Mouse (Mus musculus) thymus, adult 2 months (tissue): ENCODE data around the gene Mtor. TPM values are rescaled to one million over a fixed set of nuclear protein-coding genes. Genes with fewer than 3 reads are reported as not detected.

Experiments used
- DNase-seq: peaks from one replicate; pipeline ENCODE4 v3.0.0; 2021
- H3K27ac ChIP-seq: fragments of 200-500 bp; 2 replicates; pipeline ENCODE4 v1.5.1; 2012; ENCODE audit warnings: low read length, control low read depth; ENCODE audit not compliant: control insufficient read depth, insufficient read depth
- H3K27me3 ChIP-seq: fragments of 200-500 bp; 2 replicates; pipeline ENCODE4 v1.6.1; 2012; ENCODE audit warnings: mild to moderate bottlenecking, low read length, moderate library complexity, mixed read lengths; ENCODE audit not compliant: control insufficient read depth, insufficient read depth
- H3K36me3 ChIP-seq: fragments of 200-500 bp; 2 replicates; pipeline ENCODE4 v1.6.1; 2012; ENCODE audit warnings: mild to moderate bottlenecking, low read length, moderate library complexity; ENCODE audit not compliant: control insufficient read depth, insufficient read depth
- H3K4me1 ChIP-seq: fragments of 200-500 bp; replicated peaks from 2 replicates; pipeline ENCODE4 v1.6.1; 2012; ENCODE audit warnings: low read length; ENCODE audit not compliant: control insufficient read depth, insufficient read depth
- H3K4me3 ChIP-seq: fragments of 200-500 bp; 2 replicates; pipeline ENCODE4 v1.5.1; 2012; ENCODE audit warnings: mild to moderate bottlenecking, low read length, control low read depth, moderate library complexity; ENCODE audit not compliant: control insufficient read depth, insufficient read depth
- CTCF ChIP-seq: fragments of 200-500 bp; IDR thresholded peaks from 2 replicates; pipeline ENCODE4 v1.5.1; 2012; ENCODE audit warnings: mild to moderate bottlenecking, control low read depth, low read length, moderate library complexity, borderline replicate concordance; ENCODE audit not compliant: control insufficient read depth, poor library complexity, insufficient read depth; ENCODE audit errors: extremely low read depth
- POLR2A ChIP-seq: fragments of 200-500 bp; IDR thresholded peaks from 2 replicates; pipeline ENCODE4 v1.6.1; 2012; ENCODE audit warnings: mild to moderate bottlenecking, low read length, control low read depth, moderate library complexity; ENCODE audit not compliant: control insufficient read depth, poor library complexity, insufficient read depth; ENCODE audit errors: extremely low read depth
- WGBS: fragments of 180-500 bp; shearing (Covaris S2); methylation state at CpG from one replicate; pipeline ENCODE4 v1.1.7; 2018; 5-methylcytosine and 5-hydroxymethylcytosine counted together
- polyA plus RNA-seq: library from polyadenylated mRNA; depleted of rRNA; stranded (reverse); fragments of >200 nt; gene quantifications from 2 replicates; pipeline ENCODE4 v1.2.3, GENCODE M21; 2012; rRNA removed

Gene Mtor
- polyA plus RNA-seq, result 25.0 and 31.5 TPM in 2 replicates

GRCm38 (mm10) chr4:148448179-148448852 lies at the start of gene Mtor:
Gene Mtor, plus strand, starts transcription at chr4:148448611.
- peak within 1 kb of the TSS; percentile 72 for H3K4me3 ChIP-seq
- TF ChIP-seq POLR2A (peak; percentile 85), CTCF (0 out of 2 replicates have a peak, but pooled peaks have one; percentile 13)
- H3K27me3 ChIP-seq, result no peaks in the 10 kb centered on the region
- peaks cover 6% of the 10 kb centered on the region for H3K36me3 ChIP-seq
- peak; percentile 95 for DNase-seq
- peak within 1 kb of the TSS; percentile 28; the same call in 1 of the 2 replicates for H3K27ac ChIP-seq
- peaks cover 24% of the 10 kb centered on the region for H3K4me1 ChIP-seq
- WGBS, result under 1% methylated on average over 56 of the region's 56 CpGs

GRCm38 (mm10) chr4:148399437-148400094 lies 48.8 kb upstream of the Mtor start:
- no peak for TF ChIP-seq CTCF
- no peak for TF ChIP-seq POLR2A
- 67% methylated on average over 9 of the region's 9 CpGs for whole genome bisulfite sequencing
- DNase-seq, result no peak
- H3K4me1 ChIP-seq, result no peaks in the 10 kb centered on the region
- H3K27me3 ChIP-seq, result peaks cover 9% of the 10 kb centered on the region
- no peaks in the 10 kb centered on the region for H3K36me3 ChIP-seq
- H3K27ac ChIP-seq, result no peak overlapping the region
- no peak overlapping the region for H3K4me3 ChIP-seq

GRCm38 (mm10) chr4:148403402-148403801 lies 45.0 kb upstream of the Mtor start:
- Histone ChIP-seq H3K36me3 (no peaks in the 10 kb centered on the region), H3K4me3 (no peak overlapping the region), H3K4me1 (no peaks in the 10 kb centered on the region), H3K27ac (no peak overlapping the region), H3K27me3 (peaks cover 9% of the 10 kb centered on the region)
- no peak for DNase-seq
- TF ChIP-seq POLR2A (no peak), CTCF (no peak)
- 16% methylated on average over 12 of the region's 12 CpGs for WGBS

DNA sequence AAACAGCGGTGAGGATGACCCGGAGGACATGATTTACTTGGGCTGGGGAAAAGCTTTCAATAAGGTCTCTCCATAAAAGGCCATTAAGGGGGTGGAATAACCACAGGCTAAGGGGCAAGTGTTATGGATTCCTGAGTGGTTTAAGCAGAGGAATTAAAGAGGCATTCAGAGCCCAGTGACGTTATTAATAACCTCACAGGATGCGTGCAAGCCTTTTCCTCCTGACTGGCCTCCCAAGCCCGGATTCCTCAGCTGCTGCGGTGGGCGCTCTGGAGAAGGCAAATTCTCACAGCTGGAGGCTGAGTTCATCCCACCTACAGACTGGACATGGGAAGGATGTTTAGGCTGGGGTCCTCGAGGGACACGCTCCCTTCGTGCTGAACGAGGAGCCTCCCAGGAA lies 43.7 kb upstream of the Mtor start:
- H3K4me3 ChIP-seq, result no peak overlapping the region
- WGBS, result 11% methylated on average over 11 of the region's 11 CpGs
- H3K36me3 ChIP-seq, result no peaks in the 10 kb centered on the region
- H3K27ac ChIP-seq, result no peak overlapping the region
- H3K27me3 ChIP-seq, result peaks cover 9% of the 10 kb centered on the region
- DNase-seq, result no peak
- no peaks in the 10 kb centered on the region for H3K4me1 ChIP-seq
- TF ChIP-seq CTCF, result no peak
- no peak for TF ChIP-seq POLR2A

DNA sequence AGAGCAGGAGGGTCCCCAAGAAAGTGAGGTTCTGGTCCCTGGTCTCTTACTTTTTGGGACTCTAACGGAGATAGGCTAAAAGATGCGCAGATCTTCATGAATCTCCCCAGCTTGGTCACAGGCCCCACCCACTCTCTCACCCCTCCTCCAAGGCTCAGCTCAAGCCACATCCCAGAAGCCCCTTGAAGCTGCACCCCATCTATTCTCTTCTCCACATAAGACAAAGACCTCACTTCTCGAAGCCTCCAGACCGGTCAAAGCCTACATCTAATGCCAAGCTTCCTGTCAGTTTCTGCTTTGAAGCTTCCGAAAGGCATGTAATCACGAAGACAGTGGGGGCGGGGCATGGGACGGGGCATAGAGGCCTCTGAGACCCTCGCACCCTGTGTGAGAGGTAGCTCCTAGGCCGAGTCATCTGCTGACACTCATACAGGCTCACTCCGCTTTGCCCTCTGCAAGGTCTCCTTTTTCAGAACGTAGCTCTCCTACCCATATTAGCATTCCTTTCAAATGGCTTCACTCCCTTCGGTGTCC lies 43.1 kb upstream of the Mtor start:
- H3K36me3 ChIP-seq, result no peaks in the 10 kb centered on the region
- WGBS, result 23% methylated on average over 13 of the region's 13 CpGs
- H3K27me3 ChIP-seq, result peaks cover 9% of the 10 kb centered on the region
- DNase-seq, result no peak
- H3K27ac ChIP-seq, result no peak overlapping the region
- H3K4me3 ChIP-seq, result no peak overlapping the region
- H3K4me1 ChIP-seq, result no peaks in the 10 kb centered on the region
- no peak for TF ChIP-seq CTCF

DNA sequence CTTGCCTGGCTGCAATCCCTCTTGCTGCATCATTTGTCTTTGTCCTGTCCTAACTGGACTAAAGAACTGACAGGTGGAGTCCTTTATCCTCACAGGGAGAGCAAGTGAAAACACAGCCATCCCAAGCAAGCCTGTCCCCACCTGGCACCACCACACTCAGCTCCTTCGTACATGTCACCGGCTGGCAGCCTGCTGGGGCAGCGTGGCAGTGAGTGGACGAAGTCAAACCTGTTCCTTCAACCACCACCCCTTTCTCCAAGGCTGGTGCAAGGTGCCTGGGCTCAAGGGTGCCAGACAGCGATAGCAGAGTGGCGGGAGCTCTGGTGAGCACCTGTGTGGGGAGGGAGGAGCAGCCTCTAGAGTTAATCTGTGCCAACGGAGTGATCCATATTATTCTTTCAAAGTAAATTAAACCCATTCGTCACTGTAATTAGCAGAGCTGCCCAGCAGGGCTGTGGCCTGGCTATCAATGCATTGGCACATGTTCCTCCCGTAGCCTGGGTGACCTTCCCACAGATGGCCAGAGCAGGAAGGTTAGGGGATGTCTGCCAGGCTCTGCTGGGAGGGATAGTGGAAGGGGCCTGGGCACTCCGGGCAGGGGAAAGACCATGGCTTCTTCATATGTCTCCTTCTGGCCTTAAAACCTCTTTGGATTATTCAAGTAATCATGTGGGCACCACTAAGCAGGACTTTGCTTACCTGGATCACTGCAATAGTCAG lies 40.0 kb upstream of the Mtor start:
- Histone ChIP-seq H3K4me1 (no peaks in the 10 kb centered on the region), H3K27ac (no peak overlapping the region), H3K4me3 (no peak overlapping the region), H3K27me3 (peaks cover 9% of the 10 kb centered on the region), H3K36me3 (no peaks in the 10 kb centered on the region)
- 85% methylated on average over 10 of the region's 10 CpGs for WGBS
- TF ChIP-seq POLR2A (no peak), CTCF (no peak)
- DNase-seq, result no peak
